Mouse (Mus musculus): ENCODE measurements at regions not wholly inside any gene's neighbourhood (a gene's known extent, or its start where the extent isn't known, plus 50 kb on each side); places are given as distances from the start of the nearest gene placed in this dataset.

GRCm38 (mm10) chr3:58167761-58168290 lies 246.7 kb upstream of the Tsc22d2 start:
- no peak for DNase-seq (ENCODE audit: low spot score)
- ATAC-seq (ENCODE audit: low FRiP score) = no peak

GRCm38 (mm10) chr3:58168522-58169185 lies 245.9 kb upstream of the Tsc22d2 start:
- Histone ChIP-seq H3K9ac (ENCODE audit: low read depth, low read length) (no peak overlapping the region), H3K27me3 (ENCODE audit: control insufficient read depth, insufficient read depth, low read length) (no peaks in the 10 kb centered on the region), H3K36me3 (ENCODE audit: control insufficient read depth, insufficient read depth, low read length) (no peaks in the 10 kb centered on the region), H3K27ac (ENCODE audit: low read depth, low read length) (no peak overlapping the region), H3K4me2 (replicated peaks; ENCODE audit: low read depth, low read length) (no peak overlapping the region), H3K9me3 (ENCODE audit: control insufficient read depth, low read length) (no peaks in the 10 kb centered on the region), H3K4me3 (ENCODE audit: low read depth, low read length) (no peak overlapping the region), H3K4me1 (replicated peaks; ENCODE audit: control insufficient read depth, insufficient read depth, low read length) (no peaks in the 10 kb centered on the region)
- ATAC-seq (ENCODE audit: low FRiP score) (0 out of 2 replicates have a peak, but pooled peaks have one; percentile 36), DNase-seq (ENCODE audit: low spot score) (peak; percentile 27)
- WGBS = 44% methylated on average over 14 of the region's 14 CpGs

More at GRCm38 (mm10) chr3:58167761-58168290, 246.7 kb upstream of the Tsc22d2 start:
- no peaks in the 10 kb centered on the region for H3K9me3 ChIP-seq (ENCODE audit: control insufficient read depth, low read length)
- H3K4me3 ChIP-seq (ENCODE audit: low read depth, low read length) = no peak overlapping the region
- WGBS = 77% methylated on average over 1 of the region's 1 CpGs
- no peaks in the 10 kb centered on the region for H3K36me3 ChIP-seq (ENCODE audit: control insufficient read depth, insufficient read depth, low read length)
- no peaks in the 10 kb centered on the region for H3K4me1 ChIP-seq (replicated peaks; ENCODE audit: control insufficient read depth, insufficient read depth, low read length)
- H3K4me2 ChIP-seq (replicated peaks; ENCODE audit: low read depth, low read length) = no peak overlapping the region
- H3K27me3 ChIP-seq (ENCODE audit: control insufficient read depth, insufficient read depth, low read length) = no peaks in the 10 kb centered on the region
- H3K9ac ChIP-seq (ENCODE audit: low read depth, low read length) = no peak overlapping the region
- no peak overlapping the region for H3K27ac ChIP-seq (ENCODE audit: low read depth, low read length)

- no peak overlapping the region for H3K9ac ChIP-seq (ENCODE audit: low read depth, low read length)
- DNase-seq (ENCODE audit: low spot score) = no peak
- H3K9me3 ChIP-seq (ENCODE audit: control insufficient read depth, low read length) = no peaks in the 10 kb centered on the region
- no peaks in the 10 kb centered on the region for H3K36me3 ChIP-seq (ENCODE audit: control insufficient read depth, insufficient read depth, low read length)
- WGBS = 90% methylated on average over 6 of the region's 6 CpGs
- no peaks in the 10 kb centered on the region for H3K4me1 ChIP-seq (replicated peaks; ENCODE audit: control insufficient read depth, insufficient read depth, low read length)
- no peak overlapping the region for H3K4me2 ChIP-seq (replicated peaks; ENCODE audit: low read depth, low read length)
- ATAC-seq (ENCODE audit: low FRiP score) = no peak
- H3K27ac ChIP-seq (ENCODE audit: low read depth, low read length) = no peak overlapping the region
- no peaks in the 10 kb centered on the region for H3K27me3 ChIP-seq (ENCODE audit: control insufficient read depth, insufficient read depth, low read length)
- no peak overlapping the region for H3K4me3 ChIP-seq (ENCODE audit: low read depth, low read length)
Measured at GRCm38 (mm10) chr3:58169786-58170185, 244.7 kb upstream of the Tsc22d2 start.

GRCm38 (mm10) chr3:58172096-58172495 lies 242.4 kb upstream of the Tsc22d2 start:
- no peak overlapping the region for H3K4me3 ChIP-seq (ENCODE audit: low read depth, low read length)
- no peaks in the 10 kb centered on the region for H3K9me3 ChIP-seq (ENCODE audit: control insufficient read depth, low read length)
- DNase-seq (ENCODE audit: low spot score) = no peak
- no peaks in the 10 kb centered on the region for H3K36me3 ChIP-seq (ENCODE audit: control insufficient read depth, insufficient read depth, low read length)
- 85% methylated on average over 5 of the region's 5 CpGs for WGBS
- H3K4me1 ChIP-seq (replicated peaks; ENCODE audit: control insufficient read depth, insufficient read depth, low read length) = no peaks in the 10 kb centered on the region
- H3K27ac ChIP-seq (ENCODE audit: low read depth, low read length) = no peak overlapping the region
- no peaks in the 10 kb centered on the region for H3K27me3 ChIP-seq (ENCODE audit: control insufficient read depth, insufficient read depth, low read length)
- no peak overlapping the region for H3K4me2 ChIP-seq (replicated peaks; ENCODE audit: low read depth, low read length)
- H3K9ac ChIP-seq (ENCODE audit: low read depth, low read length) = no peak overlapping the region
- ATAC-seq (ENCODE audit: low FRiP score) = no peak

- Histone ChIP-seq H3K9me3 (ENCODE audit: control insufficient read depth, low read length) (no peaks in the 10 kb centered on the region), H3K4me3 (ENCODE audit: low read depth, low read length) (no peak overlapping the region), H3K4me2 (replicated peaks; ENCODE audit: low read depth, low read length) (no peak overlapping the region), H3K4me1 (replicated peaks; ENCODE audit: control insufficient read depth, insufficient read depth, low read length) (no peaks in the 10 kb centered on the region), H3K27ac (ENCODE audit: low read depth, low read length) (no peak overlapping the region), H3K9ac (ENCODE audit: low read depth, low read length) (no peak overlapping the region), H3K36me3 (ENCODE audit: control insufficient read depth, insufficient read depth, low read length) (no peaks in the 10 kb centered on the region), H3K27me3 (ENCODE audit: control insufficient read depth, insufficient read depth, low read length) (no peaks in the 10 kb centered on the region)
- 86% methylated on average over 1 of the region's 1 CpGs for WGBS
- ATAC-seq (ENCODE audit: low FRiP score) = no peak
- DNase-seq (ENCODE audit: low spot score) = no peak
Measured at GRCm38 (mm10) chr3:58173821-58174220, 240.7 kb upstream of the Tsc22d2 start.

GRCm38 (mm10) chr3:58181715-58182114 lies 232.8 kb upstream of the Tsc22d2 start:
- ATAC-seq (ENCODE audit: low FRiP score) = no peak
- Histone ChIP-seq H3K27me3 (ENCODE audit: control insufficient read depth, insufficient read depth, low read length) (no peaks in the 10 kb centered on the region), H3K9ac (ENCODE audit: low read depth, low read length) (no peak overlapping the region), H3K4me3 (ENCODE audit: low read depth, low read length) (no peak overlapping the region), H3K27ac (ENCODE audit: low read depth, low read length) (no peak overlapping the region), H3K4me1 (replicated peaks; ENCODE audit: control insufficient read depth, insufficient read depth, low read length) (no peaks in the 10 kb centered on the region), H3K36me3 (ENCODE audit: control insufficient read depth, insufficient read depth, low read length) (no peaks in the 10 kb centered on the region), H3K4me2 (replicated peaks; ENCODE audit: low read depth, low read length) (no peak overlapping the region), H3K9me3 (ENCODE audit: control insufficient read depth, low read length) (no peaks in the 10 kb centered on the region)
- WGBS = 56% methylated on average over 3 of the region's 3 CpGs
- DNase-seq (ENCODE audit: low spot score) = no peak

- ATAC-seq (ENCODE audit: low FRiP score) (no peak), DNase-seq (ENCODE audit: low spot score) (no peak)
- Histone ChIP-seq H3K9me3 (ENCODE audit: control insufficient read depth, low read length) (no peaks in the 10 kb centered on the region), H3K4me3 (ENCODE audit: low read depth, low read length) (no peak overlapping the region), H3K4me2 (replicated peaks; ENCODE audit: low read depth, low read length) (no peak overlapping the region), H3K4me1 (replicated peaks; ENCODE audit: control insufficient read depth, insufficient read depth, low read length) (no peaks in the 10 kb centered on the region), H3K27ac (ENCODE audit: low read depth, low read length) (no peak overlapping the region), H3K27me3 (ENCODE audit: control insufficient read depth, insufficient read depth, low read length) (no peaks in the 10 kb centered on the region), H3K36me3 (ENCODE audit: control insufficient read depth, insufficient read depth, low read length) (no peaks in the 10 kb centered on the region), H3K9ac (ENCODE audit: low read depth, low read length) (no peak overlapping the region)
- WGBS = 80% methylated on average over 4 of the region's 4 CpGs
Measured at GRCm38 (mm10) chr3:58182299-58182698, 232.2 kb upstream of the Tsc22d2 start.

- H3K4me1 ChIP-seq (replicated peaks; ENCODE audit: control insufficient read depth, insufficient read depth, low read length) = no peaks in the 10 kb centered on the region
- WGBS = 52% methylated on average over 3 of the region's 3 CpGs
- no peak for DNase-seq (ENCODE audit: low spot score)
Measured at GRCm38 (mm10) chr3:58183279-58183678, 231.2 kb upstream of the Tsc22d2 start.

GRCm38 (mm10) chr3:58200462-58200861 lies 214.1 kb upstream of the Tsc22d2 start:
- DNase-seq (ENCODE audit: low spot score) (no peak), ATAC-seq (ENCODE audit: low FRiP score) (no peak)
- Histone ChIP-seq H3K4me3 (ENCODE audit: low read depth, low read length) (no peak overlapping the region), H3K4me1 (replicated peaks; ENCODE audit: control insufficient read depth, insufficient read depth, low read length) (no peaks in the 10 kb centered on the region), H3K9ac (ENCODE audit: low read depth, low read length) (no peak overlapping the region), H3K27ac (ENCODE audit: low read depth, low read length) (no peak overlapping the region), H3K36me3 (ENCODE audit: control insufficient read depth, insufficient read depth, low read length) (no peaks in the 10 kb centered on the region), H3K27me3 (ENCODE audit: control insufficient read depth, insufficient read depth, low read length) (no peaks in the 10 kb centered on the region), H3K9me3 (ENCODE audit: control insufficient read depth, low read length) (no peaks in the 10 kb centered on the region), H3K4me2 (replicated peaks; ENCODE audit: low read depth, low read length) (no peak overlapping the region)
- 91% methylated on average over 6 of the region's 6 CpGs for WGBS

More at GRCm38 (mm10) chr3:58183279-58183678, 231.2 kb upstream of the Tsc22d2 start:
- no peak overlapping the region for H3K4me2 ChIP-seq (replicated peaks; ENCODE audit: low read depth, low read length)
- ATAC-seq (ENCODE audit: low FRiP score) = no peak
- no peak overlapping the region for H3K27ac ChIP-seq (ENCODE audit: low read depth, low read length)
- H3K9ac ChIP-seq (ENCODE audit: low read depth, low read length) = no peak overlapping the region
- H3K9me3 ChIP-seq (ENCODE audit: control insufficient read depth, low read length) = no peaks in the 10 kb centered on the region
- H3K27me3 ChIP-seq (ENCODE audit: control insufficient read depth, insufficient read depth, low read length) = no peaks in the 10 kb centered on the region
- no peaks in the 10 kb centered on the region for H3K36me3 ChIP-seq (ENCODE audit: control insufficient read depth, insufficient read depth, low read length)
- H3K4me3 ChIP-seq (ENCODE audit: low read depth, low read length) = no peak overlapping the region

Measured in hindbrain, embryonic 11.5 days (tissue).